10 mouse cellular contexts compared by ENCODE assay signal in the genomic region with DNA sequence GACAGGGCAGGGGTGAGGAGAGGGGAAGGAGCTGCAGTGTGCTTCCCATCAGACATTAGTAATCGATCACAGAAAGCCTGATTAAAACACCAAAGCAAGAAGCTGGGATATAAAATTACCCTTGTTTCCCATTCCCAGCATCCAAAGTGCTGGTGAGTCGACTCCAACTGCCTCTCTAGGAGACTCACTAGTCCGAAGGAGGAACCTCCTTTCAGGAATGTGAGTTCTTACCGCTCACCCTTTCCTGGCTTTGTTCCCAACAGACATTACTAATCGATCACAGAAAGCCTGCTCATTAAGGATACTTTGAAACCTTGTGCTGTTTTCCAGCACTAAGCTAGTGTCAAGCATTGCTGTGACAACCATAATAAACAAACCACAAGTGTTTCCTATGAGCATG.
A peak's percentile ranks its signal among the peaks of the same experiment; 100 is the strongest.
DNase-seq lines count a peak whose midpoint lies in the region; ATAC-seq lines count a peak whose summit lies in the region.
"Had no signal": no experiment of that assay in that cellular context is flagged by ENCODE, and none has a peak within 500 bp of the region (broad histone marks: within the 10 kb centered on the region; RNA-seq: fewer than 3 reads in every experiment).

No protein-coding gene starts in this region.

- peak; percentile 88 for DNase-seq in midbrain, embryonic 11.5 days (ENCODE audit: low spot score, missing footprints)
- peak; percentile 43 for DNase-seq in embryonic facial prominence, embryonic 10.5 days (ENCODE audit: low spot score)
- DNase-seq in retina, embryonic 14.5 days (ENCODE audit: low spot score): peak; percentile 34
- DNase-seq in ovary, postnatal 14 days (ENCODE audit: low spot score): no peak
- DNase-seq in cerebellum, postnatal 10 days: no peak

- no peaks in the 10 kb centered on the region for H3K36me3 ChIP-seq in heart, embryonic 16.5 days (ENCODE audit: control insufficient read depth, insufficient read depth)
- no peaks in the 10 kb centered on the region for H3K36me3 ChIP-seq in heart, embryonic 12.5 days
- H3K36me3 ChIP-seq in midbrain, embryonic 11.5 days (ENCODE audit: control insufficient read depth, insufficient read depth, low read length): no peaks in the 10 kb centered on the region
- no peaks in the 10 kb centered on the region for H3K36me3 ChIP-seq in midbrain, embryonic 15.5 days (replicated peaks)
- no peaks in the 10 kb centered on the region for H3K36me3 ChIP-seq in embryonic facial prominence, embryonic 10.5 days (replicated peaks)
- H3K36me3 ChIP-seq: liver, embryonic 12.5 days had no signal

- peak overlapping the region; percentile 27 for H3K4me3 ChIP-seq in heart, embryonic 16.5 days (ENCODE audit: low read length)
- no peak overlapping the region for H3K4me3 ChIP-seq in heart, embryonic 12.5 days
- H3K4me3 ChIP-seq in midbrain, embryonic 11.5 days (ENCODE audit: low read depth, low read length): no peak overlapping the region
- H3K4me3 ChIP-seq in midbrain, embryonic 15.5 days: no peak overlapping the region
- peak overlapping the region; percentile 8 for H3K4me3 ChIP-seq in embryonic facial prominence, embryonic 10.5 days
- H3K4me3 ChIP-seq: liver, embryonic 12.5 days had no signal

- WGBS in heart, embryonic 16.5 days: 47% methylated on average over 5 of the region's 5 CpGs
- WGBS in heart, embryonic 12.5 days: 53% methylated on average over 5 of the region's 5 CpGs
- 64% methylated on average over 5 of the region's 5 CpGs for WGBS in midbrain, embryonic 11.5 days
- 70% methylated on average over 5 of the region's 5 CpGs for WGBS in midbrain, embryonic 15.5 days
- 64% methylated on average over 5 of the region's 5 CpGs for WGBS in embryonic facial prominence, embryonic 10.5 days

- no peak overlapping the region for H3K9ac ChIP-seq in heart, embryonic 16.5 days (ENCODE audit: low read length)
- H3K9ac ChIP-seq in heart, embryonic 12.5 days: no peak overlapping the region
- H3K9ac ChIP-seq in midbrain, embryonic 11.5 days (ENCODE audit: low read length): no peak overlapping the region
- H3K9ac ChIP-seq in midbrain, embryonic 15.5 days: no peak overlapping the region
- H3K9ac ChIP-seq: liver, embryonic 12.5 days had no signal

- H3K9me3 ChIP-seq in heart, embryonic 16.5 days (replicated peaks; ENCODE audit: control insufficient read depth, low read length): no peaks in the 10 kb centered on the region
- peaks cover 3% of the 10 kb centered on the region; the same call in 1 of the 2 replicates for H3K9me3 ChIP-seq in heart, embryonic 12.5 days (replicated peaks)
- H3K9me3 ChIP-seq in midbrain, embryonic 11.5 days (ENCODE audit: control insufficient read depth, low read length): no peaks in the 10 kb centered on the region
- H3K9me3 ChIP-seq in midbrain, embryonic 15.5 days: no peaks in the 10 kb centered on the region
- no peaks in the 10 kb centered on the region for H3K9me3 ChIP-seq in embryonic facial prominence, embryonic 10.5 days
- H3K9me3 ChIP-seq: liver, embryonic 12.5 days had no signal

- H3K4me1 ChIP-seq in heart, embryonic 16.5 days (ENCODE audit: control insufficient read depth, insufficient read depth, low read length): peaks cover 5% of the 10 kb centered on the region; the same call in 1 of the 2 replicates
- peaks cover 25% of the 10 kb centered on the region for H3K4me1 ChIP-seq in heart, embryonic 12.5 days (replicated peaks)
- H3K4me1 ChIP-seq in midbrain, embryonic 11.5 days (ENCODE audit: control insufficient read depth, insufficient read depth, low read length): peaks cover 3% of the 10 kb centered on the region; the same call in 1 of the 2 replicates
- no peaks in the 10 kb centered on the region for H3K4me1 ChIP-seq in midbrain, embryonic 15.5 days
- H3K4me1 ChIP-seq in embryonic facial prominence, embryonic 10.5 days: peaks cover 61% of the 10 kb centered on the region
- H3K4me1 ChIP-seq: liver, embryonic 12.5 days had no signal

- no peak overlapping the region for H3K27ac ChIP-seq in heart, embryonic 16.5 days (ENCODE audit: low read length)
- no peak overlapping the region for H3K27ac ChIP-seq in heart, embryonic 12.5 days (ENCODE audit: poor library complexity, severe bottlenecking)
- H3K27ac ChIP-seq in midbrain, embryonic 11.5 days (ENCODE audit: low read depth, low read length): no peak overlapping the region
- no peak overlapping the region for H3K27ac ChIP-seq in midbrain, embryonic 15.5 days
- H3K27ac ChIP-seq in embryonic facial prominence, embryonic 10.5 days (replicated peaks): peak overlapping the region; percentile 80
- H3K27ac ChIP-seq: liver, embryonic 12.5 days had no signal

- ATAC-seq in heart, embryonic 16.5 days (replicated peaks; ENCODE audit: extremely low read depth, insufficient read depth, low FRiP score): no peak
- ATAC-seq in heart, embryonic 12.5 days (ENCODE audit: insufficient number of reproducible peaks, low FRiP score): no peak
- no peak for ATAC-seq in midbrain, embryonic 11.5 days (ENCODE audit: low FRiP score)
- no peak for ATAC-seq in midbrain, embryonic 15.5 days (replicated peaks)
- ATAC-seq: intestine, postnatal 0 days; liver, embryonic 12.5 days had no signal

- H3K4me2 ChIP-seq in heart, embryonic 16.5 days (ENCODE audit: low read depth, low read length): no peak overlapping the region
- no peak overlapping the region for H3K4me2 ChIP-seq in heart, embryonic 12.5 days
- no peak overlapping the region; the same call in 1 of the 2 replicates for H3K4me2 ChIP-seq in midbrain, embryonic 11.5 days
- no peak overlapping the region for H3K4me2 ChIP-seq in midbrain, embryonic 15.5 days
- H3K4me2 ChIP-seq: liver, embryonic 12.5 days had no signal

- H3K27me3 ChIP-seq in heart, embryonic 16.5 days (ENCODE audit: control insufficient read depth, insufficient read depth, low read length): peaks cover 7% of the 10 kb centered on the region; the same call in 1 of the 2 replicates
- H3K27me3 ChIP-seq in heart, embryonic 12.5 days (replicated peaks): peaks cover 15% of the 10 kb centered on the region; the same call in 1 of the 2 replicates
- peaks cover 4% of the 10 kb centered on the region; the same call in 1 of the 2 replicates for H3K27me3 ChIP-seq in midbrain, embryonic 11.5 days (ENCODE audit: control insufficient read depth, insufficient read depth, low read length)
- H3K27me3 ChIP-seq in midbrain, embryonic 15.5 days (replicated peaks): peaks cover 3% of the 10 kb centered on the region; the same call in 1 of the 2 replicates
- peaks cover 32% of the 10 kb centered on the region for H3K27me3 ChIP-seq in embryonic facial prominence, embryonic 10.5 days (replicated peaks; ENCODE audit: low read depth, poor library complexity, severe bottlenecking)

Comparison
In these comparisons a context has a peak if more than half of its experiments do, and no peak if none do; other contexts are left out.
1. H3K4me3 ChIP-seq: peak in heart, embryonic 16.5 days (single experiment) and embryonic facial prominence, embryonic 10.5 days (single experiment); none in heart, embryonic 12.5 days (single experiment), midbrain, embryonic 11.5 days (single experiment) and midbrain, embryonic 15.5 days (single experiment).
2. DNase-seq: peak in midbrain, embryonic 11.5 days (single experiment), embryonic facial prominence, embryonic 10.5 days (single experiment) and retina, embryonic 14.5 days (single experiment); none in ovary, postnatal 14 days (single experiment) and cerebellum, postnatal 10 days (0 of 2).